Mouse (Mus musculus): ENCODE measurements around the gene Mrtfa. TPM values are rescaled to one million over a fixed set of nuclear protein-coding genes. Genes with fewer than 3 reads are reported as not detected.

Gene Mrtfa
- polyA plus RNA-seq, 1 experiment from 2014 or later: 18.0 TPM

GRCm38 (mm10) chr15:81010114-81010513 lies 180.4 kb downstream of the Mrtfa start:
- Histone ChIP-seq H3K9me3 (no peaks in the 10 kb centered on the region), H3K27me3 (replicated peaks) (no peaks in the 10 kb centered on the region), H3K4me1 (replicated peaks) (no peaks in the 10 kb centered on the region), H3K9ac (no peak overlapping the region), H3K36me3 (peaks cover 28% of the 10 kb centered on the region; the same call in 1 of the 2 replicates), H3K4me2 (replicated peaks) (no peak overlapping the region), H3K4me3 (replicated peaks) (no peak overlapping the region), H3K27ac (no peak overlapping the region)
- no peak for ATAC-seq
- WGBS: 78% methylated on average over 7 of the region's 7 CpGs

GRCm38 (mm10) chr15:81008689-81009123 lies 181.9 kb downstream of the Mrtfa start:
- H3K27me3 ChIP-seq (replicated peaks): no peaks in the 10 kb centered on the region
- peaks cover 23% of the 10 kb centered on the region; the same call in 1 of the 2 replicates for H3K36me3 ChIP-seq
- no peak overlapping the region for H3K4me3 ChIP-seq (replicated peaks)
- no peak for ATAC-seq
- no peak overlapping the region for H3K4me2 ChIP-seq (replicated peaks)
- H3K27ac ChIP-seq: no peak overlapping the region
- H3K9me3 ChIP-seq: no peaks in the 10 kb centered on the region
- no peaks in the 10 kb centered on the region for H3K4me1 ChIP-seq (replicated peaks)
- 57% methylated on average over 10 of the region's 10 CpGs for WGBS
- H3K9ac ChIP-seq: no peak overlapping the region

GRCm38 (mm10) chr15:81007905-81008304 lies 182.7 kb downstream of the Mrtfa start:
- no peak for ATAC-seq
- H3K27ac ChIP-seq: no peak overlapping the region
- no peak overlapping the region for H3K9ac ChIP-seq
- H3K27me3 ChIP-seq (replicated peaks): no peaks in the 10 kb centered on the region
- peaks cover 22% of the 10 kb centered on the region for H3K36me3 ChIP-seq
- H3K4me1 ChIP-seq (replicated peaks): no peaks in the 10 kb centered on the region
- H3K4me3 ChIP-seq (replicated peaks): no peak overlapping the region
- no peaks in the 10 kb centered on the region for H3K9me3 ChIP-seq
- no peak overlapping the region for H3K4me2 ChIP-seq (replicated peaks)
- WGBS: 90% methylated on average over 8 of the region's 8 CpGs

- 96% methylated on average over 9 of the region's 9 CpGs for WGBS
- no peak for ATAC-seq
These were observed 183.2 kb downstream of the Mrtfa start for GRCm38 (mm10) chr15:81007339-81007738.

GRCm38 (mm10) chr15:81006127-81006735 lies 184.3 kb downstream of the Mrtfa start:
- WGBS: 83% methylated on average over 10 of the region's 10 CpGs
- no peak overlapping the region for H3K4me3 ChIP-seq (replicated peaks)
- no peak overlapping the region for H3K27ac ChIP-seq
- ATAC-seq: no peak
- no peaks in the 10 kb centered on the region for H3K27me3 ChIP-seq (replicated peaks)
- no peak overlapping the region for H3K9ac ChIP-seq
- H3K36me3 ChIP-seq: peaks cover 9% of the 10 kb centered on the region
- no peaks in the 10 kb centered on the region for H3K9me3 ChIP-seq
- no peak overlapping the region for H3K4me2 ChIP-seq (replicated peaks)
- no peaks in the 10 kb centered on the region for H3K4me1 ChIP-seq (replicated peaks)

More at GRCm38 (mm10) chr15:81007339-81007738, 183.2 kb downstream of the Mrtfa start:
- Histone ChIP-seq H3K27ac (no peak overlapping the region), H3K27me3 (replicated peaks) (no peaks in the 10 kb centered on the region), H3K9me3 (no peaks in the 10 kb centered on the region), H3K36me3 (peaks cover 18% of the 10 kb centered on the region), H3K4me1 (replicated peaks) (no peaks in the 10 kb centered on the region), H3K9ac (no peak overlapping the region), H3K4me3 (replicated peaks) (no peak overlapping the region), H3K4me2 (replicated peaks) (no peak overlapping the region)

- no peak overlapping the region; the same call in 1 of the 2 replicates for H3K9ac ChIP-seq
- H3K36me3 ChIP-seq: peaks cover 6% of the 10 kb centered on the region; the same call in 1 of the 2 replicates
- H3K27ac ChIP-seq: peak overlapping the region; percentile 27; the same call in 1 of the 2 replicates
- H3K27me3 ChIP-seq (replicated peaks): no peaks in the 10 kb centered on the region
- no peak overlapping the region for H3K4me2 ChIP-seq (replicated peaks)
- peaks cover 12% of the 10 kb centered on the region for H3K4me1 ChIP-seq (replicated peaks)
- ATAC-seq: peak; percentile 28; the same call in 1 of the 2 replicates
- 33% methylated on average over 3 of the region's 4 CpGs for WGBS
- no peak overlapping the region for H3K4me3 ChIP-seq (replicated peaks)
- H3K9me3 ChIP-seq: no peaks in the 10 kb centered on the region
These were observed 190.0 kb downstream of the Mrtfa start for GRCm38 (mm10) chr15:81000419-81001138.

GRCm38 (mm10) chr15:80997077-80997476 lies 193.5 kb downstream of the Mrtfa start:
- WGBS: 38% methylated on average over 1 of the region's 1 CpGs
- Histone ChIP-seq H3K9ac (no peak overlapping the region), H3K4me2 (replicated peaks) (no peak overlapping the region), H3K27ac (no peak overlapping the region), H3K9me3 (no peaks in the 10 kb centered on the region), H3K4me1 (replicated peaks) (peaks cover 12% of the 10 kb centered on the region), H3K27me3 (replicated peaks) (no peaks in the 10 kb centered on the region), H3K36me3 (no peaks in the 10 kb centered on the region), H3K4me3 (replicated peaks) (no peak overlapping the region)
- ATAC-seq: no peak

- Histone ChIP-seq H3K27ac (no peak overlapping the region), H3K9ac (no peak overlapping the region), H3K36me3 (no peaks in the 10 kb centered on the region), H3K4me3 (replicated peaks) (no peak overlapping the region), H3K27me3 (replicated peaks) (no peaks in the 10 kb centered on the region), H3K9me3 (no peaks in the 10 kb centered on the region), H3K4me1 (replicated peaks) (peaks cover 12% of the 10 kb centered on the region), H3K4me2 (replicated peaks) (no peak overlapping the region)
- 64% methylated on average over 6 of the region's 6 CpGs for WGBS
- no peak for ATAC-seq
These were observed 194.3 kb downstream of the Mrtfa start for GRCm38 (mm10) chr15:80996090-80996835.

GRCm38 (mm10) chr15:80994959-80995358 lies 195.6 kb downstream of the Mrtfa start:
- Histone ChIP-seq H3K4me2 (replicated peaks) (no peak overlapping the region), H3K27me3 (replicated peaks) (no peaks in the 10 kb centered on the region), H3K36me3 (no peaks in the 10 kb centered on the region), H3K4me1 (replicated peaks) (0 out of 2 replicates have a peak, but pooled peaks cover 7% of the 10 kb centered on the region), H3K27ac (no peak overlapping the region), H3K4me3 (replicated peaks) (no peak overlapping the region), H3K9ac (no peak overlapping the region), H3K9me3 (no peaks in the 10 kb centered on the region)
- 80% methylated on average over 5 of the region's 5 CpGs for WGBS
- no peak for ATAC-seq

GRCm38 (mm10) chr15:80989712-80990111 lies 200.8 kb downstream of the Mrtfa start:
- no peak overlapping the region for H3K4me3 ChIP-seq (replicated peaks)
- H3K27me3 ChIP-seq (replicated peaks): no peaks in the 10 kb centered on the region
- no peak overlapping the region for H3K27ac ChIP-seq
- ATAC-seq: peak; percentile 39
- 49% methylated on average over 3 of the region's 3 CpGs for WGBS
- H3K4me1 ChIP-seq (replicated peaks): 0 out of 2 replicates have a peak, but pooled peaks cover 2% of the 10 kb centered on the region
- H3K9ac ChIP-seq: no peak overlapping the region
- H3K36me3 ChIP-seq: no peaks in the 10 kb centered on the region
- no peaks in the 10 kb centered on the region for H3K9me3 ChIP-seq
- H3K4me2 ChIP-seq (replicated peaks): no peak overlapping the region

GRCm38 (mm10) chr15:80988331-80988730 lies 202.2 kb downstream of the Mrtfa start:
- Histone ChIP-seq H3K9ac (no peak overlapping the region), H3K27me3 (replicated peaks) (no peaks in the 10 kb centered on the region), H3K27ac (no peak overlapping the region), H3K9me3 (no peaks in the 10 kb centered on the region), H3K4me1 (replicated peaks) (0 out of 2 replicates have a peak, but pooled peaks cover 2% of the 10 kb centered on the region), H3K36me3 (no peaks in the 10 kb centered on the region), H3K4me2 (replicated peaks) (no peak overlapping the region), H3K4me3 (replicated peaks) (no peak overlapping the region)
- WGBS: 58% methylated on average over 1 of the region's 1 CpGs
- ATAC-seq: no peak

GRCm38 (mm10) chr15:80983264-80983663 lies 207.3 kb downstream of the Mrtfa start:
- no peaks in the 10 kb centered on the region for H3K27me3 ChIP-seq (replicated peaks)
- ATAC-seq: 0 out of 2 replicates have a peak, but pooled peaks have one; percentile 41
- H3K27ac ChIP-seq: no peak overlapping the region
- no peaks in the 10 kb centered on the region for H3K36me3 ChIP-seq
- H3K4me1 ChIP-seq (replicated peaks): peaks cover 9% of the 10 kb centered on the region
- H3K9me3 ChIP-seq: no peaks in the 10 kb centered on the region
- 68% methylated on average over 2 of the region's 2 CpGs for WGBS
- H3K9ac ChIP-seq: no peak overlapping the region
- no peak overlapping the region for H3K4me3 ChIP-seq (replicated peaks)
- no peak overlapping the region for H3K4me2 ChIP-seq (replicated peaks)

Measured in intestine, embryonic 15.5 days (tissue).